Mouse (Mus musculus) cerebellum, postnatal 36 days (tissue): ENCODE data around the gene Cul3.

Experiments
- DNase-seq, 2 experiments: peaks; one replicate each; pipeline ENCODE4 v3.0.0; 2021 to 2022; ENCODE audit warnings: mixed read lengths in 2 of 2

Gene Cul3

GRCm38 (mm10) chr1:80293307-80293706 is 47.0 kb downstream of the Cul3 start:
- DNase-seq, result no peak

GRCm38 (mm10) chr1:80278731-80279130 is 61.5 kb downstream of the Cul3 start:
- DNase-seq, result no peak

GRCm38 (mm10) chr1:80260443-80260842 is 79.8 kb downstream of the Cul3 start:
- DNase-seq, result no peak

- no peak for DNase-seq
These were observed 81.6 kb downstream of the Cul3 start for GRCm38 (mm10) chr1:80258632-80259031.

GRCm38 (mm10) chr1:80253309-80253708 is 87.0 kb downstream of the Cul3 start:
- no peak for DNase-seq

- no peak for DNase-seq
These were observed 90.0 kb downstream of the Cul3 start for GRCm38 (mm10) chr1:80250247-80250646.

GRCm38 (mm10) chr1:80247131-80247530 is 93.1 kb downstream of the Cul3 start:
- DNase-seq, result no peak

- DNase-seq, result no peak
These were observed 96.2 kb downstream of the Cul3 start for GRCm38 (mm10) chr1:80244123-80244522.

GRCm38 (mm10) chr1:80241579-80241978 is 98.7 kb downstream of the Cul3 start:
- DNase-seq, result no peak

- no peak for DNase-seq
These were observed 100.1 kb downstream of the Cul3 start for GRCm38 (mm10) chr1:80240017-80240660.

GRCm38 (mm10) chr1:80239481-80239880 is 100.8 kb downstream of the Cul3 start:
- DNase-seq, result no peak

- DNase-seq, result no peak
These were observed 103.2 kb downstream of the Cul3 start for GRCm38 (mm10) chr1:80236951-80237702.

GRCm38 (mm10) chr1:80236126-80236525 is 104.2 kb downstream of the Cul3 start:
- DNase-seq, result no peak

GRCm38 (mm10) chr1:80230612-80231011 is 109.7 kb downstream of the Cul3 start:
- no peak for DNase-seq

- no peak for DNase-seq
These were observed 115.4 kb downstream of the Cul3 start for GRCm38 (mm10) chr1:80224839-80225412.

GRCm38 (mm10) chr1:80221151-80221550 is 119.1 kb downstream of the Cul3 start:
- DNase-seq, result no peak

GRCm38 (mm10) chr1:80218268-80218667 is 122.0 kb downstream of the Cul3 start, which contains the start of gene Fam124b:
Fam124b (minus strand) TSS chr1:80218473.
- DNase-seq, result no peak
